Mouse (Mus musculus) hindbrain, embryonic 16.5 days (tissue): ENCODE measurements around the gene Masp1. TPM values are rescaled to one million over a fixed set of nuclear protein-coding genes. Genes with fewer than 3 reads are reported as not detected.

ENCODE experiments used
- ATAC-seq: fragments of 200-750 bp; cut with Nextera tagmentation; 2 replicates; pipeline ENCODE4 v1.8.0; 2017; ENCODE audit warnings: moderate TSS enrichment, moderate library complexity
- H3K27ac ChIP-seq: fragments of 300-500 bp; sonication (generic); 2 replicates; pipeline ENCODE4 v1.5.1; 2014; ENCODE audit warnings: low read depth, mild to moderate bottlenecking, control low read depth, low read length, moderate library complexity
- H3K27me3 ChIP-seq: fragments of 300-500 bp; sonication (generic); replicated peaks from 2 replicates; pipeline ENCODE4 v1.6.1; 2014; ENCODE audit warnings: low read length; ENCODE audit not compliant: control insufficient read depth, insufficient read depth
- H3K36me3 ChIP-seq: fragments of 300-500 bp; sonication (generic); 2 replicates; pipeline ENCODE4 v1.6.1; 2014; ENCODE audit warnings: mild to moderate bottlenecking, low read length, moderate library complexity, mixed read lengths; ENCODE audit not compliant: control insufficient read depth, insufficient read depth
- H3K4me1 ChIP-seq: fragments of 300-500 bp; sonication (generic); 2 replicates; pipeline ENCODE4 v1.6.1; 2014; ENCODE audit warnings: low read depth, low read length; ENCODE audit not compliant: control insufficient read depth, insufficient read depth
- H3K4me2 ChIP-seq: fragments of 300-500 bp; sonication (generic); 2 replicates; pipeline ENCODE4 v1.6.1; 2014; ENCODE audit warnings: mild to moderate bottlenecking, low read length, control low read depth, moderate library complexity
- H3K4me3 ChIP-seq: fragments of 300-500 bp; sonication (generic); 2 replicates; pipeline ENCODE4 v1.5.1; 2014; ENCODE audit warnings: mild to moderate bottlenecking, low read length, control low read depth, moderate library complexity
- H3K9ac ChIP-seq: fragments of 300-500 bp; sonication (generic); 2 replicates; pipeline ENCODE4 v1.6.1; 2014; ENCODE audit warnings: low read depth, mild to moderate bottlenecking, control low read depth, low read length, moderate library complexity
- H3K9me3 ChIP-seq: fragments of 300-500 bp; sonication (generic); 2 replicates; pipeline ENCODE4 v1.6.1; 2014; ENCODE audit warnings: mild to moderate bottlenecking, low read length, moderate library complexity; ENCODE audit not compliant: control insufficient read depth
- WGBS: fragments of 180-500 bp; shearing (Covaris S2); extraction: QIAGEN DNeasy Blood & Tissue Kit; methylation state at CpG from one replicate; pipeline ENCODE4 v1.1.7; 2014; 5-methylcytosine and 5-hydroxymethylcytosine counted together
- polyA plus RNA-seq: library from polyadenylated mRNA; unstranded; fragments of >200 nt; fragmentation: Nextera tagmentation; extraction: Ambion mirVana; gene quantifications from 2 replicates; pipeline ENCODE4 v1.2.1, GENCODE M21; 2015

Gene Masp1
- polyA plus RNA-seq, result 28.0 and 29.9 TPM in 2 replicates

DNA sequence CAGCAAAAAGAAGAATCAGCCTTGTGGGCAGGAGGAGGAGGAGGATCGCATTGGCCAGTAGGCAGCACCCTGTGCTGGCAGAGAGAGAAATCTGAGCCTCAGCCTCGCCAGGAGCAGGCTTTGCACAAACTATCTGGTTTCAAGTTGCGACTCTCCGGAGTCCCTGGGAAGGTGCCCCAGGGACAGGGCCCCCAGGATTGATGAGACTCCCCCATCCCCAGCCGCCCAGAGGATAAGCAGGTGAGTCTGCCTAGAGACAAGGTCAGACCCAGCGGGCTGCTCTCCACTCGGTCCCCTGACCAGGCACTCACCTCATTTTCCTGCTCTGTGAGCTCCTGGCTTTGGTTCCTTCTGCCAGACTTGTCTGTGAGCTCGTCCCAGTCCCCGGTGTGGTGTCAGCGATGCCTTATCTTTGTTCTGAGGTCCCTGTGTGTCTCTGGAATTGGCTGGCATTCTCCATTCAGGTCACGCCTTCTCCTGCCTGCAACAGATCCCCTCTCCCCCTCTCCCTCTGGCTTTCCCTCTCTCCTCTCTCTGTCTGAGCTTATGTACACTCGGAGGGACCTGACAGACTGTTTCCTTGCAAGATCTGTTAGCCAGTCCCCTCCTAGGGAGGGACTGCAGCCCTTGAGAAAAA, at the start of gene Masp1, which contains the start of gene Rtp4:
TSS of gene Masp1 (minus strand) at position 581 of the 637 bp plus-strand sequence.
TSS of gene Rtp4 (plus strand) at position 57 of the 637 bp plus-strand sequence.
- H3K4me1 ChIP-seq, result peaks cover 41% of the 10 kb centered on the region
- under 1% methylated on average over 12 of the region's 12 CpGs for WGBS
- H3K4me3 ChIP-seq, result peak within 1 kb of the TSS; percentile 43

DNA sequence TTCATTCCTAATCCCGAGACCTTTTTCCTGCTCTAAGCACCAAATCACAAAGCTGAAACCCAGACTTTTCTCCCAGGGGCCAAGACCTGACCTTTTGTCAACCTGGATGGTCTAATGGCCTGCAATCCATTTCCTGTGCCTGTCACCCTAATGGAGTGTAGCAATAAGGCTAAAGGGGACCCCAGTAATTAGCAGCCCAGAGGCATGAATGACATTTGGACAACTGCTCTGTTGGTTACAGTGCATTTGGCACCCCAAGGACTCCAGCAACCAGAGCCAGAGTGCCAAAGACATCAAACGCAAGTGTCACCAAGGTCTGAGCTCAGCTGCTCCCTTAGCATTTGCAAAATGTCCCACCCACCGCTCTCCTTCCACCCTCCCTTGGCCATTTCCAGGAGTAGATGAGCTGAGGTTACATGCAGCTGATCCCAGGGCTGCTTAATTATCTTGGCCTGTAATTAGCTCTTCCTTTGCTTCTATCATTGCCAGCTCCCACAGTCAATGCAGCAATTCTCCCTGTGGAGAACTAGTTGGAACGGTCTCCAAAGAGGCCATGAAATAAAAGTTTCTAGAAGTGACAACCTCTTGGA, 47.8 kb upstream of the Masp1 start:
- Histone ChIP-seq H3K4me1 (no peaks in the 10 kb centered on the region), H3K4me3 (no peak overlapping the region), H3K27me3 (no peaks in the 10 kb centered on the region), H3K4me2 (no peak overlapping the region), H3K9me3 (no peaks in the 10 kb centered on the region), H3K27ac (no peak overlapping the region), H3K9ac (no peak overlapping the region), H3K36me3 (no peaks in the 10 kb centered on the region)
- ATAC-seq, result peak; percentile 56; the same call in 1 of the 2 replicates
- 41% methylated on average over 4 of the region's 4 CpGs for WGBS

More for the DNA sequence above, at the start of gene Masp1, which contains the start of gene Rtp4:
- Histone ChIP-seq H3K4me2 (peak within 1 kb of the TSS; percentile 56), H3K27ac (peak within 1 kb of the TSS; percentile 74), H3K9ac (peak within 1 kb of the TSS; percentile 66), H3K36me3 (no peaks in the 10 kb centered on the region), H3K27me3 (no peaks in the 10 kb centered on the region), H3K9me3 (no peaks in the 10 kb centered on the region)
- ATAC-seq, result peak; percentile 85

DNA sequence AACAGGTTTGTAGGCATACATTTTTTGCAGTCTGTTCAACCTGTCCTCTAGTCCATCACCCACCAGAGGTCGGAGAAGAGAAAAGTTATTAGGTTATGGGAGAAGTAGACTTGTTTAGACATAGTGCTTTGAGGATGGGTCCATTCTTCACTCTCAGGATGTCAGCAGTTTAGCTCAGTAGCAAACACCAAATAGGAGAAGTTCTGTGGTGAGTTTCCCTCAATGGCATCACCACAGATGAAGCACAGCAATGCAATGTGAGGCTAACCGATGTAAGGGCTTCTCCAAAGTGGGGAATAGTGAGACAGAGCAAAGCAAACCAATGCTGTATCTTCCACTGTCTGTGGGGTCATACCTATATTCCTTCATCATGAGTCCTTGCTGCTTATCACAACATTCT, 37.1 kb upstream of the Masp1 start:
- no peak overlapping the region for H3K9ac ChIP-seq
- H3K4me3 ChIP-seq, result no peak overlapping the region
- no peak overlapping the region for H3K27ac ChIP-seq
- no peak overlapping the region for H3K4me2 ChIP-seq
- H3K4me1 ChIP-seq, result no peaks in the 10 kb centered on the region
- no peak for ATAC-seq
- 90% methylated on average over 2 of the region's 2 CpGs for WGBS
- H3K9me3 ChIP-seq, result no peaks in the 10 kb centered on the region
- H3K27me3 ChIP-seq, result no peaks in the 10 kb centered on the region
- no peaks in the 10 kb centered on the region for H3K36me3 ChIP-seq

GRCm38 (mm10) chr16:23557195-23557594, 36.6 kb upstream of the Masp1 start:
- Histone ChIP-seq H3K27me3 (no peaks in the 10 kb centered on the region), H3K4me3 (no peak overlapping the region), H3K9me3 (no peaks in the 10 kb centered on the region), H3K4me1 (no peaks in the 10 kb centered on the region), H3K36me3 (no peaks in the 10 kb centered on the region), H3K27ac (no peak overlapping the region), H3K4me2 (no peak overlapping the region), H3K9ac (no peak overlapping the region)
- 93% methylated on average over 5 of the region's 5 CpGs for whole genome bisulfite sequencing
- no peak for ATAC-seq

DNA sequence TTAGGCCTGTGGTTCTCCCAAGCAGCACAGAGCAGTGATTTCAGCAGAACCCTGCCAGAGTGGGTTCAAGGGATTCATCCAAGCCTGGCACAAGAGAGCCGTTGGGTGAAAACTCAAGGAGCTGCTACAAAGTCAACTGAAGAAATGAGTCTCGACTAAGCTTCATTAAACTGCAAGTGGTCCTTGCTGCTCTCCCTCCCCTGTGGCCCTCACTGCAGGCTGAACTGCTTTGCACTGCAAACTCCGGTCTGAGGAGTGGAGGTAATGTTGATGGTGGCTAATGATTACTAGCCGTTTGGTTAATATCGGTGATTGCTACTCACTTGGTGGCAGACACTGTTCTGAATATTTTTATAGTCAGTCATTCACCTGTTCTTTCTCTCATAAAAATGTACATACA, 34.1 kb upstream of the Masp1 start:
- WGBS, result 71% methylated on average over 5 of the region's 5 CpGs
- no peak overlapping the region for H3K27ac ChIP-seq
- no peaks in the 10 kb centered on the region for H3K4me1 ChIP-seq

GRCm38 (mm10) chr16:23550981-23551582, 30.5 kb upstream of the Masp1 start:
- Histone ChIP-seq H3K27ac (no peak overlapping the region), H3K4me3 (no peak overlapping the region), H3K4me2 (no peak overlapping the region; the same call in 1 of the 2 replicates), H3K9ac (no peak overlapping the region), H3K4me1 (no peaks in the 10 kb centered on the region), H3K36me3 (no peaks in the 10 kb centered on the region), H3K27me3 (no peaks in the 10 kb centered on the region), H3K9me3 (no peaks in the 10 kb centered on the region)
- peak; percentile 72 for ATAC-seq
- WGBS, result 71% methylated on average over 18 of the region's 18 CpGs

More for the DNA sequence above, 34.1 kb upstream of the Masp1 start:
- no peak overlapping the region for H3K9ac ChIP-seq
- H3K36me3 ChIP-seq, result no peaks in the 10 kb centered on the region
- H3K27me3 ChIP-seq, result no peaks in the 10 kb centered on the region
- ATAC-seq, result no peak
- H3K9me3 ChIP-seq, result no peaks in the 10 kb centered on the region
- no peak overlapping the region for H3K4me2 ChIP-seq
- no peak overlapping the region for H3K4me3 ChIP-seq

DNA sequence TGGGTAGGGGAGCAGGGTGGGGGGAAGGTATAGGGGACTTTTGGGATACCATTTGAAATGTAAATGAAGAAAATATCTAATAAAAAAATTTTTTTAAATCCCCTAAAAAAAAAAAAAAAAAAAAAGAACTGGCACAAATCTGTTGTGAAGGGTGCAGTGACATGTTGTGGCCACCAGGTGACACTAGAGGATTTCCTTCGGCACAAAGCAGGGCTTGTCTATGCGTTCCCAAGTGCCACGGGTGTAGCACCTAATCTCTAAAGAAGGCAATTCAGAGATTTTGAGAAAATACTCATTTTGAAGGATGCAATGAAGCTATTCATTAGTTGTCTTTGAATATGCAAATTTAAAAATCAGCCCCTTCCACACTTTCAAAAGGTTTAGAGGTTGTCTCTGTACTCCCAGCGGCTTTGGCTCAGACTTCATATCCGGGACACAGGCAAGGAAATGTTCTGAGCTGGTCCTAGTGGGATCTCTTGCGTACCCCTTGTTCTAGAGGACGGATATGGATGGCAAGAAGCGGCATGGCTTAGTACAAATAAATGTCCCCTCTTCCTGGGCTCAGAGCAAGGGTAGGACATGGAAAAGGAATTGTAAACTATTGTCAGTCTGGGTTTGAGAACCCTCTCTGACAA, 29.8 kb upstream of the Masp1 start:
- Histone ChIP-seq H3K9ac (no peak overlapping the region), H3K4me3 (no peak overlapping the region), H3K9me3 (no peaks in the 10 kb centered on the region), H3K36me3 (no peaks in the 10 kb centered on the region), H3K4me2 (no peak overlapping the region), H3K27me3 (no peaks in the 10 kb centered on the region), H3K4me1 (no peaks in the 10 kb centered on the region), H3K27ac (no peak overlapping the region)
- peak; percentile 79 for ATAC-seq
- whole genome bisulfite sequencing, result 37% methylated on average over 8 of the region's 8 CpGs

DNA sequence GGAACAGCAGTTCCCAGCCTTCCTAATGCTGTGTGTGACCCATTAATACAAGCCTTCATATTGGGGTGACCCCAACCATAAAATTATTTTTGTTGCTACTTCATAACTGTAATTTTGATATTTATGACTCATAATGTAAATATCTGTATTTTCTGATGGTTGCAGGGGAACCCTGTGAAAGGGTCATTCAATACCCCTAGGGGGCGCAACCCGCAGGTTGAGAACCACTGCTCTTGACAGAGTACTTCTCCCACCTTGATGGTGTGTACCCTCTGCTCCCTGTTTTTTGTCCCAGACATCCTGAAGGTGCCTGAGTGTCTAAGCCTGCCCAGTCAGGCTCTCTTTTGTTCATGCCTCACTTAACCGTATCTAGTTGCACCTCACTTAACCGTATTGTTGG, 27.2 kb upstream of the Masp1 start:
- H3K9me3 ChIP-seq, result no peaks in the 10 kb centered on the region
- WGBS, result 96% methylated on average over 4 of the region's 4 CpGs
- no peaks in the 10 kb centered on the region for H3K27me3 ChIP-seq
- no peaks in the 10 kb centered on the region for H3K4me1 ChIP-seq
- no peak overlapping the region for H3K4me2 ChIP-seq
- no peak overlapping the region for H3K27ac ChIP-seq
- no peak for ATAC-seq
- H3K4me3 ChIP-seq, result no peak overlapping the region
- no peak overlapping the region for H3K9ac ChIP-seq
- H3K36me3 ChIP-seq, result no peaks in the 10 kb centered on the region

DNA sequence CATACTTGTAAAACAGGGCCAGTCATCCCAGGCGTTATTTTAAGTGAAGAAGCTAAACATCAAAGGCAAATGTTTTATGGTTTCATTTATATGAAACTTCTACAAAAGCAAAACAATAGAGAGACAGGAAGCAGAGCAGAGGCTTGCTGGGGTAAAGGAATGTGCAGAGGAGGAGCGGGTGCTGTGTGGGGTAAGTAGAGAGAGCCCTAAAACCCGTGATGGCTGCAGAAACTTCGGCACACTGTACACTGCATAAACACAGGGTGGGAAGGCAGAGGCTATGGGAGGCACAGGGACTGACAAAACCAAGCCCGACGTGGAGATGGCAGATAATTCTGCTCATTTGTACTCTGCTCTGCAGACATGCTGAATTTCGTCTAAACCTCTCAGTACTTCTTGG, 23.7 kb upstream of the Masp1 start:
- Histone ChIP-seq H3K9me3 (no peaks in the 10 kb centered on the region), H3K4me2 (no peak overlapping the region), H3K9ac (no peak overlapping the region), H3K27me3 (no peaks in the 10 kb centered on the region), H3K4me3 (no peak overlapping the region), H3K27ac (no peak overlapping the region), H3K4me1 (no peaks in the 10 kb centered on the region), H3K36me3 (no peaks in the 10 kb centered on the region)
- ATAC-seq, result no peak
- 74% methylated on average over 7 of the region's 7 CpGs for WGBS
